Mouse (Mus musculus): ENCODE measurements around the gene Mslnl.

GRCm38 (mm10) chr17:25735246-25735645, 596 bp upstream of the Mslnl start:
- TF ChIP-seq POLR2A (IDR thresholded peaks at IDR 0.05; ENCODE audit: low read depth, low read length) = no peak
- no peak for TF ChIP-seq CTCF (IDR thresholded peaks at IDR 0.05; ENCODE audit: extremely low read depth, insufficient read length, insufficient replicate concordance, low read depth, low read length)

All from small intestine, adult 2 months (tissue).